Mouse (Mus musculus): Measurements from ENCODE around the gene Eif2ak3.
A peak's percentile ranks its signal among the peaks of the same experiment; 100 is the strongest.

The Eif2ak3 gene

DNA sequence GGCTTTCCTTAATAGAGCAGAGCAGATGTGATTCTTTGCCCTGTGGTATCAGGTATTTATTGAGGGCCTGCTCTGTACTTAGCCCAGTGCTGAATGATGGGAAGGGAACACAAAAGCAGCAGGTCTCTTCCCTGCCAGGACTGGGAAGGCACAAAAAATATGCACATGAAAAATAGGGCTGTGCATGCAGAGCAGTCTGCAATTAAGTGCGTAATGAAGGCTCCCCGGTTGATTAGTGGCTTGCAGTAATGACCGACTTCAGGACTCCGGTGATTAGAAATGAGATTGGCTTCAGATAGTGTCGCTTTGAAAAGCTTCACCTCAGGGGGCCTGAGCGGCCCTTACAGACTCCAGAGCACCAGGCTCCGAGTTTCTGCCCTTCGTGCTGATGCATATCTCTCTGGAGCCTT is 55.3 kb downstream of the Eif2ak3 start:
- no peak for DNase-seq (ENCODE audit: low read depth, low spot score)

DNA sequence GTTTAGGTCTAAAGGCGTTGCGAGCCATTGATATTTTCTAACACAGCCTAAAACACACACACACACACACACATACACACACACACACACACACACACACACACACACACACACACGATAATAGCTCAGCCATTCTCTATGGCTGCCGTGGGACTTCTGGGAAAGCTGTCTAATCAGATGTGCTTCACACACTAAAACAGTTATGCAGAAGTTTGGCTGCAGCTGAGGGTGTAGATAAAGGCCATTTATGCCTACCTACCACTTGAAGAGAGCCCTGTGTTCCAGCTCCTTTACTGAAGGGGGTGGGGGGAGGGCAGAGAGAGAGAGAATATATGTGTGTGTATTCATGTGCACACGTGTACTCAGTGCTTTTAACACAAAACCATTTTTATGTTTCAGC is 59.4 kb downstream of the Eif2ak3 start:
- DNase-seq (ENCODE audit: low read depth, low spot score): no peak

DNA sequence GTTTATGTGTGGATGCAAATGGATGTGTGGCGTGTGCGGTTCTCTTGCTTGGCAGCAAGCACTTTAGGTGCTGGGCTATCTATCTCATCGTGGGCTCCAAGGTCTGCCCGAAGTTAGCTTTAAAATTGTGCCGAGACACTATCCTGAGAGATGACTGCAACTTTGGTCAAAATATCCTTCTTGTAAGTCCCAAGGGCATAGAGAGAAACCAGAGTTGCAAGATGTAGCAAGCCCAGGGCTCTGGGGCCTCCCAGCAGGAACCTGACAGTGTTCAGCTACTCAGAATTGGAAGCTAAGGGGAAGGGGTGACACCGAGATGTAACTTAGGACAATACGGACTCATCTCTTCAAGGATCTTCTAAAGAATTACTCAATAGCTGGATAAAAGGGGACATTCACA is 65.3 kb downstream of the Eif2ak3 start:
- DNase-seq (ENCODE audit: low read depth, low spot score): no peak

DNA sequence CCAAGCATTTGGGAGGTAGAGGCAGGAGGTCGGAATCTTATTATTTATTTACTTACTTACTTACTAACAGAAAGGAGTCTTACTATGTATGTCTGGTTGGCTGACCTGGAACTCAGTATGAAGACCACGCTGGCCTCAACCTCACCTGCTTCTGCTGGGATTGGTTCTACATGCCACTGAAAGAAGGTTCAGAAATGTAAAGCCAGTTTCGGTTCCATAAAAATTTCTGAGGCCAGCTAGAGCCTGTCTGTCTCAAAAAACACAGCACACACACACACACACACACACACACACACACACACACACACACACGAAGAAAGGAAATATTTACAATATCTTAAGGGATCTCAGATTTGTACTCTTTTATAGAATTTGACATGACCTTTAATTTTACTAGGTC is 66.0 kb downstream of the Eif2ak3 start:
- no peak for DNase-seq (ENCODE audit: low read depth, low spot score)

DNA sequence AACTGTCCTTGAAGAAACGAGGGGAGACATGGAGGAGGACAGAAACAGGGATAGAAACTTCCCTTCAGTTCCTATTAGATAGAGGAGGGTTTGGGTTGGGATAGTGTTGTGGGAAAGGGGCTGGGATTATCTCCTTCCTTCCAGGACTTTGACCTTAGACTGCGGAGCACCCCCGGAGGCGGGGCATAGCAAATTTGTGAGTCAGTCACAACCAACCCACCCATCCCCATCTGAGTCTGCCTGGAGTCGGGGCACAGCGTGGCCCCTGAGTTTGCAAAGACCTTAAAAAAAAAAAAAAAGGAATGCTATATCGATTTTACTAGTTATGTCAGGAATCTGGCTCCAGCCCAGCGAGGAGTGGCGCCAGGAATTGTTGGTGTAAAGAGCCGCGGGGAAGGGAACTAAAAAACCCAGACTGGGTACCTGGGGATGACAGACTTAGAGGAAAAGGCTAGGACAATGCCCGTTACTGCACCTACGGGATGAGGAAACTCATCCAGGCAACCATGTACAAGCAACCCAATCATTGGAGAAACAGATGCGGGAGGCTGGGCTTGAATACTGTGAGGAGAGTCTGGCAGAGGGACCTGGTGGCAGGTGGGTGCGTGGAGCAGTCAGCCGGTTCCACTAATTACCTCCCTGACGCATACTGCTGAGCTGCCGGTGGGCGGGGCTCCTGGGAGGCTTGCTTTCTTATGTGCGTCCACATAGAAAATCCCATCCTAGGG is 67.5 kb downstream of the Eif2ak3 start:
- DNase-seq (ENCODE audit: low read depth, low spot score): peak; percentile 21

DNA sequence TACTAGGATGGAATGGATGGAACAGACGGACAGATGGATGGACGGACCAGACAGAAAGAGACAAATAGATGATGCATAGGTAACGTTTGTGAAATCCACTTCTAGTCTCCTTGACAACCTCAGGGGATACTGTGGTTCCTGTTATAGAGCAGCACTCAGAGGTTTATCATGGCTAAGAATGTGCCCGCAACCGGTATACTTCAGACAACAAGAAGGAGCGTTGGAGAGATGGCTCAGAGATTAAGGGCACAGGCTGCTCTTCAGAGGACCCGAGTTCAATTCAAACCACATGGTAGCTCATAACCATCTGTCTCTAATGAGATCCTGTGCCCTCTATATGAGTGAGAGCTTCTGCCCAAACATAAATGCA is 68.1 kb downstream of the Eif2ak3 start:
- DNase-seq (ENCODE audit: low read depth, low spot score): no peak

DNA sequence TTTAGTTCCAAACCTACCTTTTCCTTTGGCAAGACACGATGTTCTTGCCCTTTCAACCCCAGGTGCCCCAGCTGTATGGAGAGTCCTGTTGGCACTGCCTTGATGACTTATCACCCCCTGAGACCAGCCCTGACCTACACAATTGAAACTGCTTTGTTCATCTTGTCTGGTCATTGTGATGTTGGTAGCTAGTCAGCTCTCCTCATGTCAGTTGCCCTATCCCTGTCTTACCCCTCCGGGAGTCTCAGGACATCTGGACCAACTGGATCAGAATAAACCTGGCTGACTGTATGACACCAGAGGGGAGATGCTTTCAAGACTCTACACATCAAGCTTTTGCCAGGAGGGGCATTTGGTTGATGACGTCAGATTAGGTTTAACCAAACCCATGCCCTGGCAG is 74.5 kb downstream of the Eif2ak3 start, which contains the start of gene Tex37:
Tex37 (minus strand) TSS at position 101 of the 400 bp plus-strand sequence.
- no peak for DNase-seq (ENCODE audit: low read depth, low spot score)

DNA sequence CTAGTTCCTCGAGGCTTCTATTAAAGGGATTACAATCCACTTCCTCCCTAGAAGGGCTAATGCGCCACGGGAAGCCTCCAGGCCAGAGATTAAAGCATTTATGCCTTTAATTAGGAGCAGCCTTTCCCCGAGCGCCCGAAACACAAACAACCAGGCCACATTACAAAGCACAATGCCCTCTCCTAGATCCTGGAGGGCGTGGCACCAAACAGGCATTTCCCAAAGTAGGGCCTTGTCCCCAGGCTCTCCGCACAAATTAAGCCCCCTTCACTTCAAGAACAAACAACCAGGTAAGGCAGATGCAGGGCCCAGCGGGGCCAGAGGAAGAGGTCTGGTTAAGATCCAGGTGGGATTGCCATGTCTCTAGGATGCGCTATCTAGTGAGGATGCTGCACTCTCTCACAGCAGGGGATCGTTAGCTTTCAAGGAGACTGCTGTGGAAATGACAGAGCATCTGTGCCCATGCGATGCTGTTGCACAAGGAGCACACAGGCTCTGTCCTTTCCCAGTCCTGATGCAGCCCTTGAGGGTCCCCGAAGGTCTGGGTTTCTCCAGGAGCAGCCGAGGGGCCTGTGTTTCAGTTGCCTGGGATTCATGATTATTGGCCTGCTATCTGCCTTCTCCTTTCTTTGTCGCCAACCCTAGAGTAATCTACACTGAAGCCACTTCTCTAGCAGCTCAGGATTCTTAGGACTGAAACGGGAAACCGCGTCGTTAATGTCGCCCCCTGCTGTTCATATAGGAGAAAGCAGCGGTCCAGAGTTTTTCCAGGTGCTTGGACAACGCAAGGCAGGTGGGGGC is 77.2 kb downstream of the Eif2ak3 start:
- DNase-seq (ENCODE audit: low read depth, low spot score): peak; percentile 76

DNA sequence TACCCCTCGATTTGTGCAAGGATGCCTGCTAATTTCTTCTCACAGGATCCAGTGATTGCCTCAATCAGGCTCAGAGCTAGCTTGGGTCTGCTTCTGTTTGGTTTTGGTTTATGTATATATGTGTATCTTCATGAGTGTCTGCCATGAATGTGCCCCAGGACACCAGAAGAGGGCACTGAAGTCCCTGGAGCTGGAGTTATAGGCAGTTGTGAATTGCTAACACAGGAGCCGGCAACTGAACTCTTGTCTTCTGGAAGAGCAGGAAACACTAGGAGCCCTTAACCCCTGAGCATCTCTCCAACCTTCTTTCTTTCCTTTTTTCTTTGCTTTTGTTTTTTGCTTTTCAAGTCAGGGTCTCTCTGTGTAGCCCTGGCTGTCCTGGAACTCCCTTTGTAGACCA is 87.5 kb downstream of the Eif2ak3 start:
- no peak for DNase-seq (ENCODE audit: low read depth, low spot score)

DNA sequence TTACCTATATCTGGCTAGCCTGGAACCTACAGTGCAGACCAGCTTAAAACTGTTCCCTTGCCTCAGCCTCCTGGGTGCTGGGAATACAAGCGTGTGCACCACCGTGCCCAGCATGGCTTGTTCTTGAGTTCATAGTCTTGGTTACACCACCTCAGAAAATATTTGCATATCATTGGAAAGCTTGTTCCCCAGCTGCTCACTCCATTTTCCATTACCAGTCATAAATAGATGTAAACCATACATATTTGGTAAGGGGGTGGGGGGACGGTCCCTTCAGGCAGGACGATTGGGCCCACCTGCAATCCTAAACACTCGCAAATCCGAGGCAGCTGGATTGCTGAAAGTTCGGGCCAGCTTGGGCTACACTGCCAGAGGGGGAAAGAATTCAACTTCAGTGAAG is 109.0 kb downstream of the Eif2ak3 start:
- no peak for DNase-seq (ENCODE audit: low read depth, low spot score)

DNA sequence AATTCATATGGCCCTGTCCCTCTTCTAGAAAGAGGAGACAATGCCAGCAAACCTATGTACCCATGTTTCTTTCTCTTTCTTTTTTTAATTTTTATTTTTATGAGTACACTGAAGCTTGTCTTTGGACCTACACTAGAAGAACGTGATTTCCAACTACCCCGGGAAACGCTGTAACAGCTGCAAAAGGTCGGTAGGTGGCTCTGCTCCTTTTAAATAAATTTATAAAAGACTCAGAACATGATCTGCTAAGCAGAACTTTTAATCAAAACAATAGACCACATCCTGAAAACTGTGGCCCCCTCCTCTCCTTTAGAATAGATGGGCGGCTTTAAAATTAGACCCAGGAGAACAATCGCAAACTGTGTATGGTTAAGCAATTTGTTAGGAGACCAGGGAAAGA is 109.7 kb downstream of the Eif2ak3 start:
- no peak for DNase-seq (ENCODE audit: low read depth, low spot score)

Data from forelimb bud, embryonic 11.5 days (tissue).